Mouse (Mus musculus): ENCODE data around the gene Hand2. TPM values are rescaled to one million over a fixed set of nuclear protein-coding genes. Genes with fewer than 3 reads are reported as not detected.

The Hand2 gene
- total and polyA plus RNA-seq, 3 experiments, result not detected

- Histone ChIP-seq H3K4me3 (ENCODE audit: control insufficient read depth in 1 of 2, insufficient read depth in 1 of 2, low read depth in 2 of 2, low read length in 2 of 2) (no peak overlapping the region), H3K9ac (ENCODE audit: control insufficient read depth, low read depth, low read length, poor library complexity, severe bottlenecking) (no peak overlapping the region), H3K9me3 (replicated peaks; ENCODE audit: insufficient read depth, low read length) (no peaks in the 10 kb centered on the region), H3K79me2 (ENCODE audit: control insufficient read depth, insufficient read depth, low read length, poor library complexity) (no peaks in the 10 kb centered on the region), H3K27me3 (ENCODE audit: control insufficient read depth in 1 of 2, insufficient read depth in 2 of 2, low read length in 2 of 2) (no peaks in the 10 kb centered on the region; a peak in 1 of 4 replicates), H3K36me3 (ENCODE audit: control insufficient read depth in 1 of 2, insufficient read depth in 2 of 2, low read length in 2 of 2) (no peaks in the 10 kb centered on the region), H3K4me1 (ENCODE audit: control insufficient read depth in 1 of 2, insufficient read depth in 2 of 2, low read length in 2 of 2) (no peaks in the 10 kb centered on the region), H3K27ac (ENCODE audit: control insufficient read depth, low read depth, low read length) (no peak overlapping the region)
- no peak for TF ChIP-seq ZKSCAN1 (IDR thresholded peaks at IDR 0.05; ENCODE audit: low read depth, low read length)
- no peak for TF ChIP-seq HCFC1 (IDR thresholded peaks at IDR 0.05; ENCODE audit: low read depth, low read length)
- TF ChIP-seq EP300 (IDR thresholded peaks at IDR 0.05; ENCODE audit: low read depth in 1 of 2, low read length in 2 of 2), result no peak
- TF ChIP-seq TBP (IDR thresholded peaks at IDR 0.05; ENCODE audit: low read depth, low read length), result no peak
- no peak for TF ChIP-seq MAX (IDR thresholded peaks at IDR 0.05; ENCODE audit: low read length)
- no peak for TF ChIP-seq ETS1 (IDR thresholded peaks at IDR 0.05; ENCODE audit: low read depth, low read length)
- no peak for TF ChIP-seq RAD21 (IDR thresholded peaks at IDR 0.05; ENCODE audit: low read depth, low read length)
- no peak for TF ChIP-seq RCOR1 (IDR thresholded peaks at IDR 0.05; ENCODE audit: low read depth, low read length)
- TF ChIP-seq MYB (IDR thresholded peaks at IDR 0.05; ENCODE audit: low read depth, low read length), result no peak
- no peak for TF ChIP-seq ELF1 (IDR thresholded peaks at IDR 0.05; ENCODE audit: low read depth, low read length)
- DNase-seq (ENCODE audit: low read depth, low spot score), result no peak
Measured at GRCm38 (mm10) chr8:57356529-57357325, 35.9 kb downstream of the Hand2 start.

DNA sequence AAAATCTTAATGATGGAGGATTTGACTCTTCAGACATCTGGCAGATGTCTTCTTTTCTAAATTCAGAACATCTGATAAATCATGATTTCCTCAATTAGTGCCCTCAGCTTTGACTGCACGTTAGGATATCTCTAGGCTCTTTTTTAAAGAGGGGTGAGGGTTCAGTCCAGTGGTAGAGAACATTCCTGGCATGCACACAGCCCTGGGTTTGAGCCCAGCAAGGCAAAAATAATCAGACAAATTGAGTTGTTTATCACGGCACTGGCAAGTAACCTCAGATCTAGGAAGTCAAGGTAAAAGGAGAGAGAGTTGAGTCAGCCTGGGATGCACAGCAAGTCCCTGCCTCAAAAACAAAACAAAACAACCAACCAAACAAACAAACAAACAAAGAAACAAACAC lies 39.7 kb downstream of the Hand2 start:
- Histone ChIP-seq H3K9ac (ENCODE audit: control insufficient read depth, low read depth, low read length, poor library complexity, severe bottlenecking) (no peak overlapping the region), H3K4me3 (ENCODE audit: control insufficient read depth in 1 of 2, insufficient read depth in 1 of 2, low read depth in 2 of 2, low read length in 2 of 2) (no peak overlapping the region), H3K27ac (ENCODE audit: control insufficient read depth, low read depth, low read length) (no peak overlapping the region), H3K9me3 (replicated peaks; ENCODE audit: insufficient read depth, low read length) (no peaks in the 10 kb centered on the region), H3K4me1 (ENCODE audit: control insufficient read depth in 1 of 2, insufficient read depth in 2 of 2, low read length in 2 of 2) (no peaks in the 10 kb centered on the region), H3K79me2 (ENCODE audit: control insufficient read depth, insufficient read depth, low read length, poor library complexity) (no peaks in the 10 kb centered on the region), H3K27me3 (ENCODE audit: control insufficient read depth in 1 of 2, insufficient read depth in 2 of 2, low read length in 2 of 2) (no peaks in the 10 kb centered on the region; a peak in 1 of 4 replicates), H3K36me3 (ENCODE audit: control insufficient read depth in 1 of 2, insufficient read depth in 2 of 2, low read length in 2 of 2) (no peaks in the 10 kb centered on the region)
- TF ChIP-seq NRF1 (IDR thresholded peaks at IDR 0.05; ENCODE audit: insufficient read depth, low read depth, low read length, poor library complexity, severe bottlenecking) (no peak), ZMIZ1 (IDR thresholded peaks at IDR 0.05; ENCODE audit: low read depth, low read length) (no peak), NELFE (IDR thresholded peaks at IDR 0.05; ENCODE audit: low read depth, low read length) (no peak), MAZ (IDR thresholded peaks at IDR 0.05; ENCODE audit: low read depth, low read length) (no peak), HCFC1 (IDR thresholded peaks at IDR 0.05; ENCODE audit: low read depth, low read length) (no peak), GATA1 (IDR thresholded peaks at IDR 0.05; ENCODE audit: low read depth, low read length) (no peak), MEF2A (IDR thresholded peaks at IDR 0.05; ENCODE audit: extremely low read depth, insufficient replicate concordance, low read depth, low read length, poor library complexity, severe bottlenecking) (no peak), MYB (IDR thresholded peaks at IDR 0.05; ENCODE audit: low read depth, low read length) (no peak), RAD21 (IDR thresholded peaks at IDR 0.05; ENCODE audit: low read depth, low read length) (no peak), ZNF384 (IDR thresholded peaks at IDR 0.05; ENCODE audit: low read depth, low read length) (no peak)
- no peak for DNase-seq (ENCODE audit: low read depth, low spot score)
